Mouse (Mus musculus): ENCODE measurements at regions not wholly inside any gene's neighbourhood (a gene's known extent, or its start where the extent isn't known, plus 50 kb on each side); places are given as distances from the start of the nearest gene placed in this dataset.

DNA sequence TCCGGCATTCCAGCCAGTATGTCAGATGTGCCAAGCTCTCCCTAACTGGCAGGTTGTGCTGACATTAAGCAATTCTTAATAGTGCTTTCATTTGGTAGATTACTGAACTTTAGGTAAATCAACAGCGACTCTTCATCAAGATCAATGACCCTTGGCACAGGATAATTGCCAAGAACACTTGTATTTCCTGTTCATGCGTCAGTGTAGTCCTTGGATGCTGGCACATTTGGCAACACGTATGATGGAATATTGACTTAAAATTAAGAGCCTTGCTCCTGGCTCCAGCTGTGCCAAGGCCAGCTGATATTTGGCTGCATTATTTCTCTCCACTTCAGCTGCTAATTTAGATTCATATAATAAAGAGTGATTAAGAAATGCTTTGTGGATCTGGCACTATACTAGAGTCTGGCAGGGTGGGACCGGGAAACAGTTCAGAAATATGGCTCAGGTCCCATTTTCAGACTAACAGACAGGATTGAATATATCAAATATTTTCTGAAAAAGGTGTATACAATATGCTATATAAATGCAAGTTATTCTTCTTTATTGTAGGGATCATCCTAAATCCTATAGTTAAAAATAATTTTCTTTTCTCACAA is 365.5 kb downstream of the Mllt3 start:
- no peak for DNase-seq (ENCODE audit: low spot score in 2 of 2)

DNA sequence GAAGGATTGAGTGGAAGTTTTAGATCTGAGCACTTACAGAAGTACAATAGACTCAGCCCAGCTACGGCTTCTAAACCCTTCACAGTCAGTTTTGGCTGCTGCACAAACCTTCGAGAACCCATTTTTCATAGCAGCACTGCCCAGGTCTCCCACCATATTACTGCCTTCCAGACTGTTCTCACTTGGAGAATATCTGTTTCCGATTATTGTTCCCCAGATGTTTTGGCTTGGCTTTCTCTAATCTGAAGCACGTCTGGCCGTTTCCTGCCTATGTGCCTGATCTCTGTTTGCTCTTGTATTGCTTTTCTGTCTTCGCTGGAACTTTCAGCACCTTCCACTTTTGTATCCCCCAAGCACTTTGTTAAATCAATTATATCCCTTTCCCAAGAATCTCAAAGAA is 368.0 kb downstream of the Mllt3 start:
- no peak for DNase-seq (ENCODE audit: low spot score in 2 of 2)

DNA sequence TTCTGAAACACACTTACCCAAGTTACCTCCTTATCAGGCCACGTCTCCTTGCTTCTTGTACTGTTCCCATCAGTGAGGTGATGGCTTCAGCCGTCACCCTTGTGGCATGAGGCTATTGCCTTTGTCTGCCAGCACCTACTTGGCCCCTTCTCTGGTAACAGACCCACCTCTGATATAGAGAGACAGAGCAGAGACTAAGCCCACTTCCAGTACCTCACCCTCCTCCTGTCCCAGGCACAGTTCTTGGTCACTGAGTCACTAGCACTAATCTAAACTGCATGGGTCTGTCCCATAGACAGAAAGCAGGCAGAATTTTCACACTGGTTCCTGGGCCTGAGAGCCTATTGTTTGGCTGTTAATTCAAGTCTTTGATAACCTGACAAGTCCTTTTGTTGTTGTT is 370.3 kb downstream of the Mllt3 start:
- DNase-seq (ENCODE audit: low spot score in 2 of 2) = no peak

DNA sequence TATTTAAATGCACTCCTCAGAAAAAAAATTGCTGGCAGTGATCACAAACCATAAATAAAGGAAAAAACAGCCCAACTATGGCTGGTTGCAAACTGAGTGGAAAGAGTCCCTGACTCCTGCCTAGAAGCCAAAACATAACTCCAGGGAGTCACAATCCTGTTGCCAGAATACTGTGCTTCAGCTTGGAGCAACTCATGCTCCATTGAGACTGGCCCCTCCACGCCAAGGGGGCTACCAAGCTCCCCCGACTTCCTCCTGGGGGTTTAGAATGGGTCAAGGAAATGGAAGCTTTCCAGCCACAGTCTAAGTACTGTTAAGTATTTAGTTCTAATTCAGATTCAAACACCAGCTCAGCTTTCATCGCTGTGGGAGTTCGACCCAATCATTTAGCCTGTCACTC is 374.8 kb downstream of the Mllt3 start:
- no peak for DNase-seq (ENCODE audit: low spot score in 2 of 2)

DNA sequence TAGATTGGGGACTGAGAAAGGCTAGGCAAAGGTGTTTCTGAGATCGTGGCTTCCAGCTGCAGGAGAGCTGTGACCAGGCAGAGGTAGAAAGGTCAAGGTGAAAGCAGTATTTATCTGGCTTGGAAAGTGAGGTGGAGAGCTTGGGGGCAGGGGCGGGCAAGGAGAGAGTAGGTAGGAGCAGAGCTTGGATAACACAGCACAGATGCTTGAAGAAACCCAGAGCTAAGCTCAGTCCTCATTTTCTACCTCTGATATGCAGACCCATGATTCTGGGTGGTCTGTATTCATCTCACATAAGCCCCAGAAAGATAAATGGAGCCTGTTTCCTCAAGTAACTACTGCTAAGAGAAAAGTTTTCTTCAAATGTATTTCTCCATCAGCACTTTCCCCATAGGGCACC is 375.3 kb downstream of the Mllt3 start:
- no peak for DNase-seq (ENCODE audit: low spot score in 2 of 2)

DNA sequence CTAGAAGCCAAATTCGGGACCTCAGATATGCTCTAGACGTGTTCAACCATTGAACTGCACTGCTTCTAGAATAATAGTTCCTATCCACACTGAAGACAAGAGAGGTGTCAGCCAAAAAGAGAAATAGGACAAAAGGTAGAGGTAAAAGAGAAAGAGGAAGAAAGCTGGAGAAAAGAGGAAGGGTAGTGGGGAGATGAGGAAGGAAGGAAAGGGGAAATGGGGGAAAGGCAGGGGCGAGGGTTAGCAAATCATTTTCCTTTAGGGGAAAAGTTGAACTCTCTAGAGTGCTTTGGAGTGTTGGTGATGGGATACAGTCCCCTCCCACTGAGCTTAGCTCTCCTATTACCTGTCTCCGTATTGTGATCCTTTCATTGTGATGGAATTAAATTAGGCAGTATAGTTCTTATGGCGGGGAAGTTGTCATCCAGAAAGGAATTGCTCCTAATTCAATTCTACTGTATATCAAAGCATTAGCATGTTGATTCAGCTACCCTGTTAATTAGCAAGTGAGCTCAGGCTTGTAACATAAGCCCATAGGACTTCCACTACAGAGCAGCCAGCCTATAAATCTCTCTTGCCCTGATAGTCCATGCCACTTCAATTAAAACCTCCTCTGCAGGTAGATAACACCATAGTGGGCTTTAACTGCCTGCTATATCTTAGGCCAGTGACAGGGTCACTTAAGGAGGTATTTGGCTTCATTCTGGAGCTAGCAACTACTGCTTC is 379.6 kb downstream of the Mllt3 start:
- no peak for DNase-seq (ENCODE audit: low spot score in 2 of 2)

DNA sequence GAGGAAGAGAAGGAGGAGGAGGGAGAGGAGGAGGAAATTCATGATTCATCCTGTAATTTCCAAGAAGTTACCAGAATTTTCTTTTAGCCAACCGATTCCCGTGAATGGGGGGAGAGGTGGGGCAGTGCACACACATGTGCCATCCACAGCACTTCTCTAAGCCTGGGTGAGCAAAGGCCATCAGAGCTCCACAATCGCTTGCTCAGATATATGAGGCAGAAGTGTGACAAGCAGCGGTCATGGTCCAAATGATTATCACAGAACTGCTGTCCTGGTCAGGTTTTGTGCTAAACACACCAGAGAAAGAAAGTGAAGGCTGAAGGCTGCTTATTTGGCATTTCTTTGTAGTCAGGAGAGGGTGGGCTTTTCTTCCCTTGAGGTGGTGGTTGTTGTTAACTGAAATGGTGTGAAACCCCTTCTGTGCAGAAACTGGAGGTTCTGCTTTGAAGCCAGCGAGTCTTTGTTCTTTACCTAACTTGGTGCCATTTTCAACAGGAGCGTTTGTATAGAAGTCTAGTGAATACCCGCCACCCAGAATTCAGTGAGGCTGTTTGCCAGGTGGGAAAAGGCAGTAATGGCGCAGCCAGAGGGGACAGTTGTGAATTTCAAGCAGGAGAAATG is 380.7 kb downstream of the Mllt3 start:
- DNase-seq (ENCODE audit: low spot score in 2 of 2) = no peak

DNA sequence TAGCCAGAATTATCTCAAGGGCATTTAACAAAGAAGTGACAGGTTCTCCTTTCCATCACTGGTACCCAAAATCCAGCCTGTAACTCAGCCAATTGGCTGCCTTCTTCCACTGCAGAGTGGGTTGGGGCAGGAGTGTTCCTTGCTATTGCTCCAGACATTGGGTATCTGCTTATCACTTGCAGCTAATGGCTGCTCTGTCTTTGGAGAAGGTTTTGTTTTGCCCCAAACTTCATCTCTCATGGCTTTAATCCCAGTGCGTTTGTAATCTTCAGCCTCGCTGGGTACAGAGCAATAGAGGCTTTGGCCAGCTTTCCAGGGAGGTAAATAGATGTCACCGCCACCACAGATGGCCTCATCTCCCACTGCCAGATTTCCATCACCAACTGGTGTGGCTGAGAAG is 381.9 kb downstream of the Mllt3 start:
- DNase-seq (ENCODE audit: low spot score in 2 of 2) = no peak

DNA sequence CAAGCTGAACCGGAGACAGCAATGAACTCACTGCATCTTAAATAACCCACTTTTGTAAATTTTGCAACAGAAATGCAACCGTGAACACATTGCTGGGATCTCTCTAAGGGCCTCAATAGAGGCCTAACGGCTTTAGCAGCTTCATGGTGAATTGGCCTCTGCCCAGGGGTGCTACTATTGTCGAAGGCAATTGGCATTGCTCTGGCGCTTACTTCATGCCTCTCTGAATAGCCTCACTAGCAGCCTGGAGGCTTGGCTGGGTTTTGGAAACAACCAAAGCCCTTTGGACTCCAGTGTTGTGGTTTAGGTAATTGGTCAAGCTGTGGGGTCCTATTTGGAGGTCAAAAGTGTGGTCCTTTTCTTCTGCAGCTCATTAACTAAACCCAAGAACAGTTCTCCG is 382.3 kb downstream of the Mllt3 start:
- DNase-seq (ENCODE audit: low spot score in 2 of 2) = peak in 1 of 2 experiments; percentile 52

DNA sequence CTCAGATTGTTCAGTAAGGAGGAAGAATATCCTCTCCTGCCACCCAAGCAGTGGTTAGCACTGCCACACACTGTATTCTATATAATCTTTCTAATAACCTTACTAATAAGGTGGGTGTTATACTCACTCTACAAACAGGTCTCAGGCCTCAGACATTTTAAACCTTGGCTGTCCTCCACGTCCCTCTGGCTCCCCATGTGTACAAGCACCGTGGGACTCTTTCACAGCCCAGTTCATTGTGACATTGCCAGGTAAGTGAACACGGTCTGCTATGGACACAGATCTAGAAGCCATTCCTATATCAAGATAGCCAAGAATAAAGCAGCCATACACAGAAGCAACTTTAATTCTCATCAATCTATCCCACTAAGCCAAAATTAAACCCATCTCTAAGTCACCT is 382.8 kb downstream of the Mllt3 start:
- no peak for DNase-seq (ENCODE audit: low spot score in 2 of 2)

DNA sequence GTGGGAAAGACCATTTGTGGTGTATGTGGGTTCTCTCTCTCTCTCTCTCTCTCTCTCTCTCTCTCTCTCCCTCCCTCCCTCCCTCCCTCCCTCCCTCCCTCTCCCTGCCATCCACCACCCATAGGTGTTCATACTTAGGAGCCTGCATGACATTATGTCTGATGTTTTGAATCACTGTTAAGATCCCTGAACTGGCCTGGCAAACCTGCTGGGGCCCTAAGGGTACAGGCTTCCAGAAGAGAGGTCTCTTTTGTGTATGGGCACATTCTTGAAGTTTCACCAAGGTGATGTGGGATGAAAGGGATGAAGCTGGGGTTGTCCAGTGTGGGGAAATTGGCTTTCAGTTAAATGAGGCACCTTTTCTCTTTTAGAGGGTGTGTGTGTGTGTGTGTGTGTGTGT is 384.2 kb downstream of the Mllt3 start:
- no peak for DNase-seq (ENCODE audit: low spot score in 2 of 2)

DNA sequence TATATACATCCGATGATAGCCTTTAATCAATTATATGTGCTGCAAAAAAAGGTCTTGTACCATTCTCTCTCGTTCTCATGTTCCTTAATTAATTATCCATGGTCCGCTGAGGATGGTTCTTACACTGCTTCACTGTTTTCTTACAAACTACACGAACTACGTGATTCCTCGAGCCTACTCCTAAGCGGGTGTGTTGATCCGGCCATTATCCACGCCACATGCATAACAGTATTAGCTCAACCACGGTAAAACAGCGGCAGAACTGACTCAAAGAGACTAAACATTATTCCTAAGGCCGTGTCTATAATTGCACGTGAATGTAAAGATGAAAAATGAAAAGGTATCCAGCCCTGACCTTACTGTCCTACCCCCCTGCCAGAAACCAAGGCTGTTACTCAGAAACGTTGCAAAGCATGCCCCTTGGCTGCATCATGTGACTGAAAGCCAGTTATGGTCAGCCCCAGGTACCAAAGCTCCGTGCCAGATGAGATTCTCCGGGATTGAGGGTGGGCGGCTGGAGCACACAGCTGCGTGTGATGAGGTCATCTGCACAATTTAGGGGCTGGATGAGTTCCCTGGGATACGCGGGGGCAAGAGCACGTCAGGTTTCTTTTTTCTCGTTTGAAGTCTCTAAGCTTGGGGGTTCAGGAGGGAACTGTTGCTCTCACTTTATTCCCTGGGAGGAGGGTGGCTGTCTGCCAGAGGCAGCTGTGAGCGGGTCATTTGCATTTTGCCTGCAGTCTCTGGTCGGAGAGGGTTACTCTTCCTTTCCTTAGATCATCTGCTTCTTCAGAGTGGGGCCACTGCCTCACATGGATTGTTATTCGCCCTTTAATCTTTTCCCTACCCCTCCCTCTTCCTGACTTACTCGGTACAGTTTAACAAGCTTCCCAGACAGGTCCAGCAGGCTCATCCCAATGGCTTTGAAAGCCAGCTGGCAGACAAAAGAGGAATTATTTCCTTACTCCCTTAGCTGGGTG is 384.9 kb downstream of the Mllt3 start:
- peak; percentile 18 to 41 for DNase-seq (ENCODE audit: low spot score in 2 of 2)

DNA sequence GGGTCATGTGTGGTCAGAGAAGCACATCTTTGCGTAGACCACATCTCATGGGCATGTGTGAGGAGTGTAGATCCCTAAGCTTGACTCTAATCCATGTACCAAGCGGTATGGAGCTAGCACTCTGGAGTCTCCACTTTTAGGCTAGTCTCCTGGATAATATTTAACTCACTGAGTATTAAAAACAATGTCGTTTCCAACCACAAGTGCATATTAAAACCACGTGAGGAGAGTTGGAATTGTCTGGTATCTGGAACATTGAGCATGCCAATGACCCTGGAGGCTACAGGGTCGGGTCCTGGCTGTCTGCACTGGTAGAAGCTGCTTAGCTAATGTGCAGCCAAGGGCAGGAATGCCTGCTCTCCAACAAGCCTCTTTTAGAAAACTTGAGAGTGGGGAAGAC is 391.2 kb downstream of the Mllt3 start:
- no peak for DNase-seq (ENCODE audit: low spot score in 2 of 2)

DNA sequence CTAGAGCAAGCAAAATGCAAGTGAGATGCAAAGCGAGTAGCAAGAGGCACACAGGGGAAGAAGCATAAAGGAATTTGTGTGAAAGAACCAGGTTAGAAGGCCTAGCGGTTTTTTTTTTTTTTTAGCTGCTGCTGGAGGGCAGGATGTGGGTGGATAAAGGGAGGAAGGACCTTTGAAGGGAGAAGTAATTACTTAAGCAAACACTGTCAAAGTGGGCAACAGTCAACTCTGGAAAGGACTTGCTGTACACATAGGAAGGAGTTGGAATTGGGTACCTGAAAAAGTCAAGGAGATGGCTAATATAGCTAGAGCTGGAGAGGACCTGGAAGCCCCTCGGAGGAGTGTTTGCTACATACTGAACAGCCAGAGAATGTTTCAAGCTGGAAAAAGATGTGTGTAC is 391.6 kb downstream of the Mllt3 start:
- no peak for DNase-seq (ENCODE audit: low spot score in 2 of 2)

DNA sequence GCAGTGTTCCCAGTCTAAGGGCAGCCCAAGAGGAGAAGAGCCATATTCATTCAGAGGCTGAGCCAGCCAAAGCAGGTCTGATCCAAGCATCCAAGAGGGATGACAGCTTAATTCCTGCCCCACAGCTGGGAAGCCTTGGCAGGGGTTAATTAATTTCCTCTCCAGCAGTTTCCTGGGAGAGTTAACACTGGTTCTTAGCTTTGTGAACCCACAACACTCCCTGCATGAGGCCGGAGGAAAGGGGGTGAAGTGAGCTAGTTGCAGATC is 394.9 kb downstream of the Mllt3 start:
- DNase-seq (ENCODE audit: low spot score in 2 of 2) = no peak

DNA sequence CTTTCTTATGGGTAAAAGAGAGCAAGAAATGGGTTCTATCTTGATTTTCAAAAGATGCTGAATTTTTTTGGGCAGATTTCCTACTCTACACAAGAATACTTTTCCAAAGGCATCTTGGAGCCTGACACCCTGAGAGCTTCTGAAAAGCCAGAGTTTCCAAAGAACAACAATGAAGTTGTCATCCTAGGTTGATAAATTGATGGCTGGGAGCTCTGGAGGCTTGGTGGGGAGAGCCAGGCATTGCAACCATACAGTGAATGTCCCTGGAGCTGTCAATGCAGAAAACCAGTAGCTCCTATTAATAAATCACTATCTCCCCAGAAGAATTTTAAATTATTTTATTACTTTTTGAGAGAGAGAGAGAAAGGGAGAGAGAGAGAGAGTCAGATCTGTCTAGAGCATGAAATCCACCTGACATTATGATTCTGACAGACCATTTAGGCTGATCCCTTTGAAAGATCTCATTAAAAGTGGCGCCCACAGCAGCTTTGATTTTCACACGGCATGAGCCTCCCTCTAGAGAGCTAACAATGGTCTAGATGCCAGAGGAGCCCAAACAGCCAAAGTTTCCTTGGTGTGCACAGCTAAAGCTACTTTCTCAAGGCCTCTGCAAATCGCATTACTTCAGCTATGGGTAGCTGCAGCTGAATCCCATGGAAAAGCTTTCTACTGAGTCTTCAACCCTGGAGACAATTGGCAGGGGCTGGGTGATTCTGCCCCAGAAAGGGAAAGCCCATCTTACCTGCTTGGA is 395.4 kb downstream of the Mllt3 start:
- no peak for DNase-seq (ENCODE audit: low spot score in 2 of 2)

DNA sequence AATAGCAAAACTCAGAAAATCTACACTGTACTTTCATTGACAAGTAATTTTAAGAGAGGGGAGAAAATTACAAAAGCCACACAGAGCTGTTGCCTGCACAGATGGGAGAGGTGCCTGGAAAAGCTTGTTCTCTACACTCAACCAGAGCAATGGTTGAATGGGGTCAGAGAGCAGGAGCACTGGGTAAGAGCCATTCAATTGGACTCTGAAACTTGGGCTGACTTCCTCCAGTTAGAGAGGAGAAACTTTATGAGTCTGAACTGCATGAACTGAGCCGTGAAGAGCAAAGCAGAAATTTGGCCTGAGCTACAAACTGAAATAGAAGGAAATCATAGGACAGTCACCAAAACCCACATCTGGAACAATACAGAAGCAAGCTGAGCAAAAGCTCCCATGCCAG is 380.8 kb upstream of the Slc24a2 start:
- DNase-seq (ENCODE audit: low spot score in 2 of 2) = no peak

DNA sequence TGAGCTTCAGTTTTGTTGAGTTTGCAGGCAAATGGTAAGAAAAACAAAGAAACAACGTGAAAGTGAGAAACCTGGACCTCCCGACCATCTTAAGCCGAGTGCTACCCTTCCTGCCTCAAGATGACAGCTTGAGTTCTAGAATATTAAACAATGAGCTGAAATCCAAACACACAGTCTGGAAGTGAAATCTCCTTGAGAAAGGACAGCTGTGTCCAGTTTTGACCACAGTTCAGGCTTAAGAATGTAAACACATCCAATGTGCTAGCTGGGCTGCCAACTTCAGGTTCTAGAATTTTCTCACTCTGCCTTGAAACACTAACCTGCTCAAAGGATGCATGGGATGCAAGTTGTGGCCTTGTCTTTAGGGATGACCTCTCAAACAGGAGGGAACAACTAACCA is 363.4 kb upstream of the Slc24a2 start:
- no peak for DNase-seq (ENCODE audit: low spot score in 2 of 2)

DNA sequence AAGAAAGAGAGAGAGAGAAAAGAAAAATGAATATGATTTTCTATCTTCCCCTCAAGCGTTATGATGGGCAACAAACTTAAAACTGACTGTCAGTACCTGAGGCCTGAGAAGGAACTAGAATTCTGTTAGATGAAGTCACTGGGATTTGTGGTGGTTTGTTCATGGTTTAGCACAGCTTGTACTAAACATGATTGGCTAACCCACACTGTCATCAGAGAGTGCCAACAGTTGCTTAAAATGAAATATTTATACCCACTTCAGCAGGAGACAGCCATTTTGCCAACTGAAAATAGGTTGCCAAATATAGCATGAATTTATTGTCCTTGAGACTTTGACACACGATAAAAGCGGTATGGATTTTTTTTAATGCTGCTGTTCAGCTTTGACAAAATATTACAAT is 360.5 kb upstream of the Slc24a2 start:
- DNase-seq (ENCODE audit: low spot score in 2 of 2) = no peak

DNA sequence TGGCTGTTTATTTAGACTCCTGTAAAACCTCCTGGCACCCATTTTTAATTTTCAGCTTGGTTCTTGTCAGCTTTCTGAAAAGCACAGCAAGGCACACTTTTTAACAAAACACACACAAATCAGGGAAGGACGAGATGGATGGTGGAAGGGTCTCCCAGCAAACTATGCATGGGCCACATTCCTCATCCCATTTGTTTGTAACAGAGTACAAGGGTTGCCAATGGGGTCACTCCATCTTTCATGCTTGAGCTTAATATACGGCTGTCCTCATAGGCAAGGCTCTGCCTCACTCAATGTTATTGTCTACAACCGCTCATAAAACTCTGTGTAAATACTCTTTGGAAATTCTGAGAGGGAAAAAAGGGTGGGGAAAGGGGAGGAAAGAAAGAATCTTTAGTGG is 347.9 kb upstream of the Slc24a2 start:
- DNase-seq (ENCODE audit: low spot score in 2 of 2) = no peak

DNA sequence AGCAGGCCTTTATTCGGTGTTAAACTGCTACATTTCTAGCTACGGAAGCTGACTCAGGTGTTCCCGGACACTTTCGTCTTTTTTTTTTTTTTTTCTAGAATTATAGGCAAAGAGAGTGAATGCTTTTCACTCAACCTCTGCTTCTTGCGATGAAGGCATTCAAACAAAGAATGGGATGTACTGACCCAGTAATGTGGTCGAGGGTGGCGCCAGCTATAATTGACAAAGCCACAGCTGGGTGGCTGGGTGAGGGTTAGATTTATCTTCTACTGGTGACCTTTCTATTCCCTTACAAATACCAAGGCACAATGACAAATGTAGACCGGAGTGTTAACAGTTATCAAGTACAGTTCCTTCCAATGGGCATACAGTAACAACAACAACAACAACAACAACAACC is 340.7 kb upstream of the Slc24a2 start:
- no peak for DNase-seq (ENCODE audit: low spot score in 2 of 2)
